Mouse (Mus musculus) testis, postnatal 14 days (tissue): ENCODE data around the gene Stat3.
A peak's percentile ranks its signal among the peaks of the same experiment; 100 is the strongest.

Experiments
- DNase-seq: peaks from one replicate; pipeline ENCODE4 v3.0.0; 2021; ENCODE audit warnings: low spot score

Gene Stat3

DNA sequence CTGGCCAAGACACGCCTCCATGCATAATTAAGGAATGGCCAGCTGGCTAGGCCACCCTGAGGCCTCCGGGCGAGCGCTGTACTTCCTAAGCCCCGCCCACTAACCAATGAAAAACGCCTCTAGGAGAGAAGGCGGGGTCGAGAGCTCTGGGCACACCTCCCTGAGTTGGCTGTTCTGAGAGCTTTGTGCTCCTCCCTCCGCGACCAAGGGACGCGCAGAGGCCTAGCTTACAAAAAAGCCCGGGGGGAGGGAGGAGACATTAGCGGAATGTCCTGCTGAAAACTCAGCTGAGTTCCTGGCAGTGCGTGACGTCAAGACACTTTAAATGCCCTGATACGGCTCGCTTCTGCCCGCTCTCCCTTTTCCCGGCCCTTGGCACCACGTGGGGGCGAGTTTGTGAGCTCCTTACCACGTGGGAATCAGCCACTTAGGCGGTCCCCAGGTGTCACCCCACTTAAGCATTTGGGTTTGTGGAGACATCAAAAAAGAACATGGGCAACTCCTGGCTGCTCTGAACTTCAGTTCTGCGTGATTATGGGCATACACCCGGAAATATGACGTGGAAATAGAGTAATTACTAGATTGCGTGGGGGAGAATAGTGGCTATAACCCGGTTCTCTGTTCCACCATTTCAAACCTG is at the start of gene Stat3:
Stat3 (minus strand) TSS at position 29 of the 640 bp plus-strand sequence.
- peak; percentile 99 for DNase-seq

- DNase-seq, result no peak
Observed at GRCm38 (mm10) chr11:100988674-100989073, 49.3 kb upstream of the Stat3 start.

GRCm38 (mm10) chr11:100985607-100986006 is 46.3 kb upstream of the Stat3 start:
- no peak for DNase-seq

GRCm38 (mm10) chr11:100983778-100984131 is 44.4 kb upstream of the Stat3 start:
- no peak for DNase-seq

GRCm38 (mm10) chr11:100983125-100983777 is 43.9 kb upstream of the Stat3 start:
- peak; percentile 76 for DNase-seq

DNA sequence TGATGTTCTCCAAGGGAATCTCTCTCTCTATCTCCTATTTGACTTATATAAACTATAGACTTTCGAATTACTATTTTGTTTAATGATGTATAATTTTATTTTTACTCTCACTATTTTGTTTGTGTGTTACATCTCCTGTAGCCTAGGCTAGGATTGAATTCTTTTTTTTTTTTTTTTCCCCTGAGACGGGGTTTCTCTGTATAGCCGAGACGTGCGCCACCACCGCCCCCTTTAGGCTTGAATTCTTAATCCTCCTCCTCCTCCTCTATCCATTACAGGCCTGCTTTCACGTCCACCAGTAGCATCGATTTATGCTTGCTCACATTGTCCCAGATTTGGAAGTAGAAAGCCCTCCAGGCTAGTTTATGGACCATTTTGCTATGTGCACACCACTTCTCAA is 42.7 kb upstream of the Stat3 start:
- DNase-seq, result no peak

GRCm38 (mm10) chr11:100981236-100981635 is 41.9 kb upstream of the Stat3 start:
- no peak for DNase-seq

DNA sequence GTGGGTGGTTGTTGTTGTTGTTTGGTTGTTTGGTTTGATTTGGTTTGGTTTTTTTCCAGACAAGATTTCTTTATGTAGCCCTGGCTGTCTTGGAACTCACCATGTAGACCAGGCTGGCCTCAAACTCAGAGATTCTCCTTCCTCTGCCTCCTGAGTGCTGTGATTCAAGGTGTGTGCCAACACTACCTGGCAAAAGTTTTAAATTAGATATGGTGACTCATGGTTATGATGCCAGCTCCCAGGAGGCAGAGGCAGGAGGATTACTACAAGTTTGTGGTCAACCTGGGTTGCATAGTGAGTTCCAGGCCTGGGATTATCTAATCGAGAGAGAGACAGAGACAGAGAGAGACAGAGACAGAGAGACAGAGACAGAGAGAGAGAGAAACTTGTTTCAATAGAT is 41.1 kb upstream of the Stat3 start:
- no peak for DNase-seq

DNA sequence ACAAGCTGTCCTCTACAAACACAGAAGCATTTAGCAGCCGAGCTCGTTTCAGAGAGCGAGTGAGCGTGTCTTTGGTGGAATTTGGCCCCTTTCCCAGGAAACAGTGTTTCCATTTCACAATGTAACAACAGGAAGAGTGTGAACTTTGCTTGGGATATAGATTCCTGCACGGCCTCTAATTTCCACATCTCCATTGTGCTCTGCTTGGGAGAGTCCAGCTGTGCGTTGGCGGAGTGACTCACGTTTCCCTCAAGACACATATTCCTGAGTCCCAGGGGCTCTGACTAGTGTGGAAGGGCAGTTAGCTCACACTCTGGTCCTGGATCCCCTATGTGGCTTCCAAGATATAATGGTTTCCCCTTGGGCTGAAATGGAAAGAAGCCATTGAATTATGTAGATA is 40.5 kb upstream of the Stat3 start:
- DNase-seq, result peak; percentile 79

GRCm38 (mm10) chr11:100975241-100975640 is 35.9 kb upstream of the Stat3 start:
- peak; percentile 46 for DNase-seq

DNA sequence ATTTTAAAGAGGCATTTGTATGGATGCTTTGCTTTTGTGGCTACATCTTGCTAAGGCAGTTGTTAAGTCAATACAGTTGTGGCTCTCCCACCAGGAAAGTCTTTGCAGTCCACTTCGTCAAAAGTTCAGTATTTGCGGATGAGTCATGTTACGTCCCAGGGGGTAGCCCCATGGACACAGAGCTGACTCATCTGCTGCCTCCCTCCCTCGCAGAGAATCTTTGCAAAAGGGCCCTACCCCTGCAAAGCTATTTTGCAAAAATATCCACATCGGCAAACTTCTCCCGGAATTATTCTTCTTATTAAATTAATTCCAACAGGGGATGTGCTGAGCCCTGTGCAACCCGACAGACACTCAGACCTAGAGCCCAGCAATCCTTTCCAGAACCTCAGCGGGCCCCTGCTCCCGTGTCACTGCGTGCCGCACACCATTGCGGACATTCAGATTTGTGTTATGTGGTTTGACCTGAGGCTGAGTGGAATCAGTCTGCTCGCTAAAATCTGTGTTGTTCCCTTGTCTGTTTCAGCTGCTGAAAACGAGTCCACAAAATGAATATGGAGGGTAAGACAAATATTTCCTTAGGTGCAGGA is 35.1 kb upstream of the Stat3 start:
- DNase-seq, result no peak

DNA sequence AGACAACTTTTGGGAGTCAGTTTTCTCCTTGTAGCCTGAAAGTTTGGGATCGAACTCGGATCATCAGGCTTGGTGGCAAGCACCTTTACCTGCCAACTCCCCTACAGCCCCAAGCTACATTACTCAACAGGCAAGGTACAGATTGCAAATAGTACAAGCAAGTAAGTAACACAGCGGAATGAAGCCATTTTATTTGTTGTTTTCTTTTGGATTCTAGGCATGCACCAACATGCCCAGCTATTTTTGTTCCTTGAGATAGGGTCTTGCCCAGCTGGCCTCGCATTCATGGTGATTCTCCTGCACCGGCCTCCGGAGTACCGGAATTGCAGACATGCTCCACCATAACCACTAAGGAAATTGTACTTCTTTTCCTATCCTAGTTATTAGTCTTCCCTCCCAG is 33.9 kb upstream of the Stat3 start:
- DNase-seq, result no peak

GRCm38 (mm10) chr11:100971455-100971854 is 32.1 kb upstream of the Stat3 start:
- no peak for DNase-seq

- peak; percentile 90 for DNase-seq
Observed at GRCm38 (mm10) chr11:100970557-100970937, 31.2 kb upstream of the Stat3 start, which contains the start of gene Cavin1. TSS of gene Cavin1 (minus strand) at chr11:100970887.

DNA sequence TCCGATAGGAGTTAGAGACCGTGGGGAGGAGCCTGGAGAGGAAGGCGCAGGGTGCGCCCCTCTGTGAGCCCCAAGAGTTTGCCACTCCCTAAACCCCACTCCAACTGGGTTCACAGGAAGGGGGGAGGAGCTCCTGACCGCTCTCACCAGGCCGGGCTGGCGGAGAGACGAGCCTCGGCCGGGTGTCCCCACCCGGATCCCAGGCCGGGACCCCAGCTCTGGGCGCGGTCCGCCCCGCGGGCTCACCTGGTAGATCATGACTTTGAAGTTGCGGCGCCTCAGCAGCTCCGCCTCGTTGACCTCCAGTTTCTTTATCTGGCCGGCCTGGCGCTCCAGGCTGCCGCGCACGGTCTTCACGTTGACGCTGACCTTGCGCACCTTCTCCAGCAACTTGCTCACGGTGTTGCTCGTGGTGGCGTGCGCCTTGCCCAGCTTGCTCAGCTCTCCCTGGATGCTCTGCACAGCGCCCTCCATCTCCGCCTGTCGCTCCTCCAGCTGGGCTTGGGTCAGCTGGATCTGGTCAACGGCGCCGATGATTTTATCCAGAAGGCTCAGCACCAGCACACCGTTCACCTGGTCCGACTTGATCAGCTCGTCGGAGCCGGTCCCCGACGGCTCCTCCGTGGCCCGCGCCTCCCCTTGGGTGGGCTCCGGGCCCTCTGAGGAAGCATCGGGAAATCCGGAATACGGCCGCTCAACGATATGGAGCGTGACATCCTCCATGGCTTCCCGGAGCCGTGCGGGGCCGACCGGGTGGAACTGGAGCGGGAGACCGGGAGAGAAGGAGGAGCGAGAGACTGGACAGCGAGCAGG is 30.6 kb upstream of the Stat3 start:
- DNase-seq, result peak; percentile 49

DNA sequence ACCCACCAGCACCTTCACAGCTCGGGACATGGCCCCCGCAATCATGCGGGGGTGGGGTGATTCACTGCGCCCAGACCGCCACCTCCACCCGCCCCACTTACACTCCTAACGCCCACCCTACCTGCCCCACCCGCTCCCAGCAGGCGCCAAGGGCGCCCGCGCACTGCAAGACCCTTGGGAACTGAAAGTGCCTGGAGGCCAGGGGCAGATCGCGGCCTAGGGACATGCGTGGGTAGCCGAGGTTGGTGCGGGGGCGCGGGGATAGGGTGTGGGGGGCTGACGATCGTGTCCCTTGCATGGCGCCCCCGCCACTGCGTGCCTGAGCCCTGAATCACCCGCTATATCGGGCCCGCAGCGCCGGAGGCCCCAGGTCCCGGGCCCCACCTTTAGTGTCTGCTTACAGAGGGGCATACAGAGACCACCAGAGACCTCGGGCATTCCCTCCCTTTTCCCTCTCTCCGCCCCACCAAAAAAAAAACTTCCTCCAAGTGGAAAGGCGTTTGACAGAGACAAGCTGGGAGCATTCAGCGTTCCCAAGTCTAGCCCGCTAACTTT is 29.9 kb upstream of the Stat3 start:
- no peak for DNase-seq

GRCm38 (mm10) chr11:100968501-100968900 is 29.2 kb upstream of the Stat3 start:
- no peak for DNase-seq

DNA sequence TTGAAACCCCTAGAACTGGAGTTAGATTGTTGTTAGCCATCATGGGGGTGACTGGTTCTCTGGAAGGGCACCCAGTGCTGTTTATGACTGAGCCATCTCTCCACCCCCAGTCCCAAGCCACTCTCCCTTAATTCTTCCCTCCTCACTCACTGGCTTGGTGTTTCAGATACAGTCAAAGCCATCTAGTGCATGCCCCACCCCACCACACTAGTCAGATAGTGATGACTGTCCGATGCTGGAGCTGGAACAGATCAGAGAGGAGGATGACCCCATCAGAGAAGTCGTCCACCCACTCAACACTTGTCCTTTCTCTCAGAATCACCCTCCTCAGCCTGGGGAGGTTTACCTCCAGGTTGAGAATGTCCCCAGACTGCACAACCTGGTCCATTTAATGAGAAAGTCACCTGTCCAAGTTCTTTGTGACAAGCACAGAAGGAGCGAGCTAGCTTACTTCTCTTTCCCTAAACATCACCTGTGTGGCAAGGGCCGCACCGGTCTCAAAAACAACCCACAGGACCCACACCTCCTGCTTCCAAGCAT is 28.6 kb upstream of the Stat3 start:
- no peak for DNase-seq

- DNase-seq, result no peak
Observed at GRCm38 (mm10) chr11:100967376-100967775, 28.0 kb upstream of the Stat3 start.

GRCm38 (mm10) chr11:100965760-100966159 is 26.4 kb upstream of the Stat3 start:
- no peak for DNase-seq

DNA sequence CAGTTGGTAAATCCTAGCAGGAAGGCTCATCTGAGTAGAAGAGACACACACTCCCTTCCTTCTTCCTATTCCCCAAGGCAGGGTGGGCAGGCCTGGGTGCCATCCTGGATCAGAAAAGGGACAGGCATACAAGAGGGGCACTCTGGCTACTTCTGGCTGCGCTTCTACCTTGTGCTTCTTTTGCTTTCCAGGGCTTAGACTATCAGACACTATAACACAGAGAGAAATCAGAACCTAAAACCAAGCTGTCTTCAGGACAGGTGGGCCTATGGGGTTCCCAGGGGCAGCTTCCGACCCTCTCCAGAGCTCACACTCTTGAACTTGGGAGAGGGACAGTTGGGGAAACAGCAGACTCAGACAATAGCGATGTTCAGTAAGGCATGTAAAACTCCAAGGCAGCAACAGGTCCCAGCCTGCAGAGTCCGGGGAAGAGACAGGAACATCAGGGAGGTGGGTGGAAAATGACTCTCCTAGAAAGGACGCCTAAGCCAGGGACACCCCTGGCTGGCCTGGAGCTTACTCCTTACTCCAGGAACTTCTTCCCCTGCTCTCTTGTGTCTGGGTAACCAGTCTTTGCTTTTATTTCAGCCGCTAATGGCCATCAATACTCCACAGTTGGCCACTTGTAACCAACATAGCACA is 25.7 kb upstream of the Stat3 start:
- no peak for DNase-seq

- DNase-seq, result no peak
Observed at GRCm38 (mm10) chr11:100964180-100964579, 24.8 kb upstream of the Stat3 start.
